Mouse (Mus musculus): ENCODE measurements around the gene Fabp3.
A peak's percentile ranks its signal among the peaks of the same experiment; 100 is the strongest.

The Fabp3 gene

DNA sequence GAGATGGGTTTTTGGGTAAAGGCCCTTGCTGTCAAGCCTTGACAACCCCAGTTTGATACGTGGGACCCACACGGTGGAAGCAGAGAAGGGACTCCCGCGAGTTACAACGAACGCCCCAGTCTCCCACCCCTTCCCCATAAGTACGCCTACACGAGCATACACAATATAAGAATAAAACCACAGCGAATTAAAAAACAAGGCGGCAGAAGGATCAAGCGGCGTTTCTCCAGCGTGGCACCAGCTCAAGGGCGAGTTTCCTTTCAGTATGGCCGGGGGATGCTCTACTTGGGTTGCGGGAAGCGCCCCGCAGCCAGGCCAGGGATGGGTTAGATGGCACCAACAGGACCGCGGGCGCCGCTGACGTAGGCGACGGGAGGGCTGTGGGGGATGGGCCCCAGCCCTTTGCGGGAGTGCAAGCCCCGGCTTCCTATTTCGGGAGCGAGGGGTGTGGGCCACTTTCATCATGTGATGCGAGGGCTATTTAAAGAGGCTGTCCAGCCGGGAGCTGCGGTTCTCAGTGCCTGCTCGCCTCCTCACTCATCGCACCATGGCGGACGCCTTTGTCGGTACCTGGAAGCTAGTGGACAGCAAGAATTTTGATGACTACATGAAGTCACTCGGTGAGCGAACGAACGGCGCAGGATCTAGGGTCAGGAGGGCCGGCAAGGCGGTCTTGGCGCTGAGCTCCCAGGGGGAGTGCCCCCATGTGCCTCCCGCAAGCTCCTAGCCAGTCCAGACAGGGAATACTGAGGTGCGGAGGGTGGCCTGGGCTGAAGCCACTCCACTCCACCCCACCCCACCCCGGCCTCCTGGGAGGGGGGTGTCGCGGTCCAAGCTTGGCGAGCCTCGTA lies at the start of gene Fabp3, which contains the start of gene Gm10570:
Gene Fabp3, plus strand, starts transcription at position 365 of the 851 bp plus-strand sequence.
Gene Gm10570, minus strand, starts transcription at position 444 of the 851 bp plus-strand sequence.
- peak; percentile 68 for DNase-seq

DNA sequence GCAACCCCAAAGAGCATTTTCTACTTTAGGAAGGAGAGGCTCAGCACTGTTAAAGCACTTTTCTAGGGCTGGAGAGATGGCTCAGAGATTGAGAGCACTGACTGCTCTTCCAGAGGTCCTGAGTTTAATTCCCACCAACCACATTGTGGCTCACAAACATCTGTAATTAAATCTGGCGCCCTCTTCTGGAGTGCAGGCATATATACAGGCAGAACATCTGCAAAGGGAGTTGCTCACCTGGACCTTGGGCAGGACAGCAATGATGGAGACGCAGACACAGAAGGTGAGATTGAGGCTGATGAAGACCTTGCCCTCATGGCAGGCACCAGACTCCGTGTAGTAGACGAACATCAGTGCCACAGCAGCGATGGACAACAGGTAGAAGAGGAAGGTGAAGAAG lies 48.0 kb upstream of the Fabp3 start:
- DNase-seq = no peak

DNA sequence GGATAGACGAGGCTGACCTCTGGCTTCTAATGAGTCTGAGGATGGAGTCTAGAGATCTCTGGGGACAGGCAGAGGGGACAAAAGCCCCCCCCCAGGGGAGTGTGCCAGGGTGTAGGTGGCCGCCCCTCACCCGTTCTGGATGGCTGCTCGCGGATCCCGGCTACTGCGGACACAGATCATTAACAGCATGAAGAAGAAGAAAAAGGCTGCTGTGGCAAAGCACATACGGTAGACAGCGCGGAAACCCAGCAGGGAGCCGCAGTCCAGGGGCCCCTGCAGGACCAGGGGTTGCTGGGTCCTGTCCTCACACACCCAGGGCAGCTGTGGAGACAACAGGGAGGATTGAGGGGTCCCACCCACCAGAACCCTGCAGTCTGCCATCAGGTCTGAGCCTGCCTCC lies 44.3 kb upstream of the Fabp3 start:
- no peak for DNase-seq

DNA sequence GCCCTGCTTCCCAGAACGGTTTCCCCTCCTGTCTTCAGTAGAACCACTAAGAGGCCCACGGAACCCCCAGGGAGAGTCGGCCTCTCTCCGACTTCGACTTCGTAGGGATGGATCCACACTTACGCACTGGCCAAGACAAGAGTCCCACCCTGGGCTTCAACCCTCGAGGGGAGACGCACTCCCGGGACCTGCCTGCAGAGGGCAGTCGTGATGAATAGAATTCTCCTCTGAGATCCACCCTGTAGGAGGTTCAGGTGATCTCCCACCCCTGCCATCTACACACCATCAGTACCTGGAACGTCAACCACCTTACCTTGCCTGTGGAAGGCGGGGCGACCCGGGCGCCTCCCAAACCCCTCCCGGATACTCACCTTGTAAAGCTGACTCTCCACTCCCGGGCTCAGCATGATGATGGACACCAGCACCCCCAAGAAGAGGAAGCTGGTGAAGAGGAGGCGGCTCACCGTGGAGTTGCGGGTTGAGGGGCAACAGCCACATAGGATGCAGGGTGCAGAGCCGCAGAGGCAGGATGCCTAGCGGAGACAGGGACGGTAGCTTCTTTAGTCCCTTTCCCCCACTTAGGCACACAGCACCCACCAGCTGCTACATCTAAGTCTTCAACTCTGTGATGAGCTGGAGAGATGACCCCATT lies 43.6 kb upstream of the Fabp3 start:
- DNase-seq = peak; percentile 76

DNA sequence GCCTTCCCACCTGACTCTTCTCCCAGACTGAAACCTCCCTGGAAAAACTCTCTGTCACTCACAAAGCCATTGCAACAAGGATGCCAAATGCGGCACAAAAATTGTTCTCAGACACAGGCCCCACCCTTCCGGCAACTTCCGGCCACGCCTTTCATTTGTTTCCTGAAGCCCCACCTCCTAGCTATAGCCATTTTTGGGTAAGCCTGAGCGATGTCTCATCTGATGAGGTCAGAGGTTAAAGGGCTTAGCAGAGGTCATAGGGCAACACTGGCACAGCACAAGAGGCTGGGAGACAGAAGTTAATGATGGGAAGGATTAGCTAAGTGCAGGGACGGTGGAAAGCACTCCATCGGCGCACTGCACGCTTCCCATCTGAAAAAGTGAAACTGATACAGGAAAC lies 41.8 kb upstream of the Fabp3 start:
- DNase-seq = no peak

DNA sequence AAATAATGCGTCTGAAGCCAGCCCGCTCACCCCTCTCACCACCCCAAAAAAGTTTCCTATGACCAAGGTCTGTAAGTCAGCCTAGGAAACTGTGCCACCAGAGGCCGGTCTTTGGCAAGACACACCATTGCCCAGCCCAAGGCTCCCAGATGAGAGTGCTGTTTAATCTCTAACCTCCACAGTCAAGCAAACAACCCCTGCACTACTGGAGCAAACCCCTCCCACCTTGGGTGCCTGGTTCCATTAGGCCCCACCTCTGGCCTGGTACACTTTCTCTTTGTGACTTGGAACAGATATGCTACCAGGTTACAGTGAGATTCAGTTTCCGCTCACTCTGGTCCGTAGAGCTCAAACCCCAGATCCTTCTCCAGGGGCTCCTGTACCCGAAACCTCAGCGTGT lies 41.3 kb upstream of the Fabp3 start:
- peak; percentile 65 for DNase-seq

DNA sequence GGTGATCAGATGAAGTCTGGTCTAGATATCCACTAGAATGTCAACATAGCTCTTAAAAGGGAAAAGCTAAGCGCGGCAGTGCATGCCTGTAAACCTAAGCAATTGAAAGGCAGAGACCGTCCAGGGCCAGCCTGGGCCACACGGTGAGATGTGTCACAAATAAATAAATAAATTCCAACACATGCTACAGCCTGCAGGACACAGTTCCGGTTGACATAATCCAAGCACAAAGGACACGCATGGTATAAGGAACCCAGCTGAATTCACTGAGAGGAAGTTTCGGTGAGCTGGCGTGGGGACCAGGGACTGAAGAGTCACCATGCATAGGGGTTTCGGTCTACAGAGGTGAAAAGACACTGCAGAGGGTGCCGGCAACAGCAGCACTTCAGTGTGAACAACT lies 39.7 kb upstream of the Fabp3 start:
- no peak for DNase-seq

DNA sequence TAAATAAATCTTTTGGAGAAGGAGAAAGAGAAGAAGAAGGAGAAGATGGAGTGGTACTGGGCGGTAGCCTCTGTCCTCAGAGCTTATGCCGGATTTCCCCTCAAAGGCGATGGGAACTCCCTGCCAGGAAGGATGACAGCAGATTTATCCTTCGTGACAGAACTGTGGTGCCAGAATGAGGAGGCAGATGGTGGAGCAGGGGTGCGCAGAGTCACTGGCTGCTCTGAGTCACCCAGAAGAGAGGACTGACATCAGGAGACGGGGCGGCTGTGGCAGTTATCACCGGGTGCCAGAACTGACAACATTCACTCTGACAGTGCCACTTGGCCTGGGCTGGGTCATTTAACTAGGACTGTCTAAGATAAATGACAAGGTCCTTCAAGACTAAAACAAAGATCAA lies 38.3 kb upstream of the Fabp3 start:
- DNase-seq = no peak

DNA sequence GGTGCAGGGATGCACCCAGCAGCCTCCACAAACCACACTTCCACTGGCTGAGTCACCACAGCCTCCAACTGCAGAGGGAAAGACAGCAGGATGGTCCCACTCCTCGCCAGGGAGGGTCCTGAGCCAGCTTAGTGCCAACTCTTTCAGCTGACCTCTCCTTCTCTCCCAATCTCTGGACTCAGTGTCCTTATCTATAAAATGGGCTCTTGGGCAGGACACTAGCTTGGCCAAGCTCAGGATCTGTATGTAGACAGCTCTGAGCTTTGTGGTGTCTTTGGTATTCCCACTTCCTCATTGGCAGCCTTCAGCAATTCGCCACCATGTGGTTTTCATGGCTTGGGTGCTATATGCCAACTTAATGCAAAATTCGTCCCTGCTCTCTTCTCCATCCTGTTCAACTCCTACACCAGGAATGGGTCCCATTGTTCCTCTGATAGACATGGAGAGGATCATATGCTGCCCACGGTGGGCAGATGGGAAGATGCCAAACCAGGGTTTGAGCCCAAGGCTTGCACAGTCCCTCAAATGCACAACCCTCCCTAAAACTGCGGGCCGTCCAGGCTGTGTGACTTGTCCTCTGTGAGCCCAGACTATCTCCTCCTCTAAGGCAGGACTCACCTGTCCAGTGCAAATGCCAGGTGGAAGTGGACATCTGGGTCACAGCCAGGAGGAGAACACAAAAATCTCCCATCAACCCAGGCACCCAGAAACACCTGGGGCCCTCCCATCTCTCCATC lies 37.6 kb upstream of the Fabp3 start:
- DNase-seq = no peak

DNA sequence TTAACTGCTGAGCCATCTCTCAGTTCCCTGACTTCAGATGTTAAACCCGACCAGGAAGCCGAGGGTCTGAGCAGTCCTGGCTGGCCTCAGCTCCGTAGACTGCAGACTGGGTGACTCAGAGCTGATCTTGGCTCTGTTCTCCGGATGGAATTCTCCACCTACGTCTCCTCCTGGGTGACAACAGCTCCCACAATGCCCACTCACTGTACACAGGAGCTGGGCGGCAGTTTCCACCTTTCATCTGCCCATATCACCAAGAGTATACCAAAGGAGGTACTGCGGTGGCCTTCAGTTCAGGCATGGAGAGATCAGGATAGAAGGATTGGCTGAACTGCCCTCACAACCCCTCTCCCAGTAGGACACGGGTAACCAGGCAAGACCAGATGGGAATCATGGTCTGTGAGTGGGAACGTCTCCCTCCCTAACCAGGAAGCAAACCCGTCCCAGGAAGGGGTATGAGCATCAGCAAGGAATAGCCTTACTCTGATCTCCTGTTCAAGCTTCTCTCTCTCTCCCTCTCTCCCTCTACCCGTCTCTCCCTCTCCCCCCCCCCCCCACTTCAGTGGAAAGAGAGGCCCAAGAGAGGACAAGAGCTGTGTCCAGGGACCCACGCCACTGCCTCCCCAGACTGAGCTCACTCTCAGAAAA lies 34.6 kb upstream of the Fabp3 start:
- no peak for DNase-seq

DNA sequence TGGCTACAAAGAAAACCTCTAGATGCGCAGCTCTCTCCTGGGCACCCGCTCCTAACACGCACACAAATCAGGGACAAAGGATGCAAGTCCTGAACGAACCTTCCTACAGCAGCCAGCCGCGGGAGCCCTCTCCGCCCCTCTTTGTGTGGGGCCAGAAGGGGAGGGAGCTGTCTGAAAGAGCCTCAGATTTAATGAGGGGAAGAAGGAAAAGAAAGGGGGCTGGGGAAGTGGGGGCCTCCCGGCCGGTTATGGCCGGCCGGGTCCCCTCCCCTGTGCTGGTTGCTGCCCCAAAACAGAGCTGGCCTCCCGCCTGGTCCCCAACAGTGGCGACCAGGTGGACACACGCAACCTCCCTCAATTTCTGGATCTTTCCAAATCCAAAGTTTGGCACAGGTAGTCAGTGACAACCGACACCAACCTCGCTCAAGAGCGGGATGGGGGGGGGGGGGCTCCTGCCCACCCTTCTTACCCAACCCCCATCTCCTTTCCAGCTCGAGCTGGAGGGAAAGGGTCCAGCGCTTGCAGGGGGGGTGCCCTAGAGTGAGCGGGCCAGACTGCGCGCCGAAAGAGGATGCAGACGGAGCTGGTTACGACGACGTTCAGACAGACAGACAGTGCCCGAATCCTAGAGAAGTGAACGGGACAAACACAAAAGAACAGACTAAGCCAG lies 33.9 kb upstream of the Fabp3 start:
- no peak for DNase-seq

DNA sequence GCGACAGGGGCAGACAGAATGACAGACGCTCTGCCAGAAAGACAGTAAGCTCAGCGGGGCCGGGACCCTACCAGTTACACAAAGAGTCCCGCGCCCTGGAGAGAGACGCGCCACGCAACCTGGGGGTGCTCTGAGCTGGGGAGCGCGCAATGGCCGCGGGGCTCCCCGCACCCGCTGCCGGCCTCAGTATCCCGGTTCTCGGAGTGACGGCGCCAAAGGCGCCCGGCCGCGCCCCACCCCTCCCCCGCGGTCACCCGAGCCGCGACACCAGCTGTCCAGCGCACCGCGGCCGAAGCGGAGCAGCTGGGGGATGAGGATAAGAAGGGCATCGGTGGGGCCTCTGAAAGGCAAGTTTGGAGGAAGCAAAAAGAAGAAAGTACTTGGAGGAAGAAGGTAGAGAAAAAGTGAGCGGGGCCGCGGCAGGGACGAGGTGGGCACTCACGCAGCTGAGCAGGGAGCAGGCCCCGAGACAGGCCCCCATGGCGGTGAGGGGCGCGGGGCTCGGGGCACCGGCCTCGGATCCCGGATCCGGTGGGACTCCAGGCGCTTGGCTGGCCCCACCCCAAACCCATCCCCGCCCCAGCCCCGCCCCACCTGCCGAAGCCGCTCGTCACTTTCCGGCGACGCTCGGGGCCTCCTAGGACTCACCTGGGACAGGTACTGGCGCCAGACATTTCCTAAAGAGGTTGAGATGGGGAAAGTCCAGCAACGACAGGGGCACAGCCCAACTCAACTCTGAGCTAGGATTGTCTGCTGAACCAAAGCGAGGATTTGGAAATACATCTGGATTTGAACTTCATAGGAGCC lies 33.2 kb upstream of the Fabp3 start:
- DNase-seq = peak; percentile 57

DNA sequence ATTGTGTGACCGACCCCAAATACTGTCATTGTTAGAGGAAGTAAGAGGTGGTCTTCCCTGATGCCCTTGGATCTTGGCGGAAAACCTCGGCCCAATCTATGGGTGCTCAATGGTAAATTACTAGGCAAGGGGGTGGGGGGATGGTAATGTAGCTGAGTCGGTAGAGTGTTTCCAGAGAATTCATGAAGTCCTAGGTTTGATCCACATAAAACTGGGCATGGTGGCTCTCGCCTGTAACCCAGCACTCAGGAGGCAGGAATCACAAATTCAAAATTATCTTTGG lies 32.6 kb upstream of the Fabp3 start:
- DNase-seq = no peak

DNA sequence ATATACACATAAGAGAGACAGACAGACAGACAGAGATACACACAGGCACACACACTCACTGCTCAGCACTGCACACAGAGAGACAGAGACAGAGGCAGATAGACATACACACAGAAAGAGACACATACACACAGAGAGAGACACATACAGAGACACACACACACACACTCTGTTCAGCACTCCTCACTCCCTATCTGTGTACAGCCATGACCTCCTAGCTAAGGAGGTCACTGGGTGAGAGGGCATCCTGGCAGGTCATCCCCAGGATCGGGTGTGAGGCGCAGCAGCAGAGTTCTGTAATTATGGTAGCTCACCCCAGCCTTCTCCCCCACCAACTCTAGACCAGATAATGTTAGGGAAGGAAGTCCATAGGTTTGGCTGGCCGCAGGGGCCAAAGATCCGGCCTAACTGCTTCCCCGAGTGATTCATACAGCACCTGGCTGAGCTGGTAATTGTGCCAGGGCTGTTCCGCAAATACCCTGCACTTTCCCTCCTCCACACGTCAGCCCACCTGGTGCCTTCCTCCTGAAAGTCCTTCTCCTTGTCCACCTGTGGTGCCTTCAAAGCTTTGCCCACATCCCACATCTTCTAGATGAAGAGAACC lies 31.7 kb upstream of the Fabp3 start:
- no peak for DNase-seq

DNA sequence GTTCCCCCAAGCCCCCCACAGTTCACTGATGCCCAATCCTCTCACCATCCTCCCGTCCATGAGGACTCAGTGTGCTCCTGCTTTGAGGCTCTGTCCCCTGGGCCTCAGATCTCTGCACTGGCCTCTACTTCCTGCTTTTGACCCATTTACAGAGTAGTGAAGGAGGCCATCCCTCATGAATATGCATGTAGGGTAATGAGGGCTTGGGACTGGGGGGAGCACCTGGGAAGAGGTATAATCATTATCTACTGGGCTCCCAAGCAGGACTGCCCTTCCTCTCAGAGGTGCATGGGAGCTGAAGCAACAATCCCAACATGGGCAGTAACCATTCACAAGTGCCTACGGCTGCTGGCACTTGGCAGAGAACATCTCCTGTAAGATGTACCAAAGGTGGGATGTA lies 29.3 kb upstream of the Fabp3 start, which contains the start of gene Serinc2:
Gene Serinc2, minus strand, starts transcription at position 101 of the 400 bp plus-strand sequence.
- DNase-seq = no peak

DNA sequence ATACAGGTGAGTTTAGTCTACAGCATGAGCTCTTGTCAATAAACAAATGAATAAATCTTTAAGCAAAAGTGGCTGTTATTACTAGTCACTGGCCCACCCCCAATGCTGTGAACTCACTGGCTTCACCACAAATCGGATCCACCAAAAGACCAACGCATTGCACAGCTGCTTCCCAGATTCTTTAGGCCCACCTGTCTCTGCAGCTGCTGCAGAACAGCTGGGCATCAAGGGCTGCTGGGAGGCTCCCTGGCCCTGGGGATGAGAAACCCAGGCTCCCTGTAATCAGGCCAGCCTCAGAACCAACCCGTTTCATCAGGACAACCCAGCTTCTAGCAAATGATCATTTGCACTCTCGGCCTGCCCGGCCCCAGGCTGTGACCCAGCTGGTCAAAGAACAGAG lies 25.5 kb upstream of the Fabp3 start:
- DNase-seq = no peak

DNA sequence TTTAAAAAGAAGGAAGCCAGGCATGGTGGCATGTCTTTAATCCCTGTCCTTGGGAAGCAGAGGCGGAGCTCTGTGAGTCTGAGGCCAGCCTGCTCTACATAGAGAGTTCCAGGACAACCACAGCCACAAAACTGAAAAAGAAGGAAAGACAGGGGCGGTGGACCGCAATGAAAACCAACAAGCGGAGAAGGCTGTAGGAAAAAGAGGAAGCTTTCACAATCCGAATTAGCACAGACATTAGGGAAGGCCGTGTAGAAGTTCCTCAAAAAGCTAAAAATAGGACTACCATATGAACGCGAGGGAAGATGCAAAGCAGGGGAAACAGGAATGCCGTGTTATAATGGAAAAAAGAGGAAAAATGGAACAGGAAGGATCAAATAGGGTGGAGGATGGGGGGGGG lies 24.6 kb upstream of the Fabp3 start:
- DNase-seq = no peak

DNA sequence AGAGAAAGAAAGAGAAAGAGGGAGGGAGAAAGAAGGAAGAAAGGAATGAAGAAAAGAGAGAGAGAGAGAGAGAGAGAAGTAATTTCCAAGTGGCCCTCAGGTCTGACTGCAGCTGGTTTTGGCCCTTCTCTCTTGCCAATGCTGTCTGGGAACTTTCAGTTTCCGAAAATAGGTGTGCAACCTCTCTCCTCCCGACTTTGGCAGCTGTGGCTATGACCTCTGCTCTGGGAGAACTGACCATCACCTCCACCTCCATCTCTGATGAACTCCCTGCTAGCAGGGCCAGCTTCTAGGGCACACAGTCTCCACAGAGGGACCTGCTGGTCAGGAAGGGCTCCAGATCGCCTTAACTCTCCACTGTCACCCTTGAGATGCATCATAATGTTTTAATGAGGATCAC lies 21.9 kb upstream of the Fabp3 start:
- no peak for DNase-seq

DNA sequence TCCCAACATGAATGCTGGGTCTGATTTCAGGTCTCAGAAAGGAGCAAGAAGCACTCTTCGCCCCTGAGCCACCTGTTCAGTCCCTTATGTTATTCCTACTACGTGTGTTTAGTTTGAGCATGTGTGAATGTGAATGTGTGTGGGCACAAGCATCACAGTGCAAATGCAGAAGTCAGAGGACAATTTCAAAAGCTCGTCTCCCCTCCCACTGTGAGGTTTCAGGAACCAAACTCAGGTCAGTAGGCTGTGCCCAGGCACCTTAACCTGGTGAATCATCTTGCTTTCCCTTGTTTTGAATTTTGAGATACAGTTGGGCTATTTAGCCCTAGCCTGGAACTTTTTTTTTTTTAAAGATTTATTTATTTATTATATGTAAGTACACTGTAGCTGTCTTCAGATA lies 18.6 kb upstream of the Fabp3 start:
- DNase-seq = no peak

DNA sequence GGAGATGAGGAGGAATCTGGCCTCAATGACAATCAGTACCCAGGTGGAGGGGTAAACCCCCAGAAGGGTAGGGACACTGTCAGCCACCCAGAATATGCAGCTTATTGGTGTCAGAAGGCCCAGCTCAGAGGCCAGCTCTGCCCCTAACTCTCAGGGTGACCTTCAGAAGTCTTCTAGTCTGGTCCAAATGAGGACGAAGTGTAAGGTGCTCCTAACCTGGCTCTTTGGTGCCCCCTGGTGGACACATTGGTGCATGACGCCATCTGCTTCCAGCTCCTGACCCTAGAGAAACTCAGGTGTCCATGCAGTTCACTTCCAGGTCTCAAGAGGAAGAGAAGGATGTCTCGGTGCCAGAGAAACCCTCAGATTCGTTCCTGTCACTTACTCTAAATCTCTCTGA lies 16.1 kb upstream of the Fabp3 start:
- DNase-seq = peak; percentile 87

DNA sequence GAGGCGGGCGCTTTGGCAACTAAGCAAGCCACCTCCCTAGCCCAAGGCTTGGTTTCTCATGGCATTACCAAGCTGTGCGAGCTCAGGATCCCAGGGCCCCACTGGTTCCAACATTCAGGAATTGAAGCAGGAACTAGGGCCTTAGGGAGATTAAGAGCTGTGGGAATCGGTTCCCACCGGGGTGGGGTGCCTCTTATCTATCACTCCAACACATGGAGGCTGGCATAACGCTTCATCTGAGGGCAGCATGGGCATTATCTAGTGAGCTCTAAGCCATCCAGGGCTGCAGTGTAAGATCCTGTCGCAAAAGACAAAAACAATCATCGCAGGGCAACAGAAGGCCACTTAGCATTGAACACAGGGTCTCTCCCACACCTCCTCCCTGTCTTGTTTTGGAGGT lies 13.9 kb upstream of the Fabp3 start:
- no peak for DNase-seq

Data from kidney, adult 18-20 months (tissue).